Mouse (Mus musculus): ENCODE measurements around the gene Akr1d1.

- TF ChIP-seq CTCF (IDR thresholded peaks at IDR 0.05; ENCODE audit: low read depth, low read length) (no peak), POLR2AphosphoS5 (IDR thresholded peaks at IDR 0.05; ENCODE audit: insufficient replicate concordance, low read depth, low read length) (no peak)
Observed at GRCm38 (mm10) chr6:37600976-37601498, 71.1 kb downstream of the Akr1d1 start.

Measured in G1E (cell line).